Mouse (Mus musculus) limb, embryonic 13.5 days (tissue): ENCODE data around the gene Ttc23. TPM values are rescaled to one million over a fixed set of nuclear protein-coding genes. Genes with fewer than 3 reads are reported as not detected.

Source experiments
- ATAC-seq: fragments of 200-750 bp; cut with Nextera tagmentation; 2 replicates; pipeline ENCODE4 v1.8.0; 2017; ENCODE audit warnings: low read depth, moderate number of reproducible peaks, moderate TSS enrichment; ENCODE audit not compliant: low FRiP score
- H3K27ac ChIP-seq: fragments of 300-500 bp; sonication (generic); 2 replicates; pipeline ENCODE4 v1.5.1; 2015; ENCODE audit warnings: inconsistent platforms, mild to moderate bottlenecking, moderate library complexity
- H3K27me3 ChIP-seq: fragments of 300-500 bp; sonication (generic); 2 replicates; pipeline ENCODE4 v1.6.1; 2015; ENCODE audit warnings: mild to moderate bottlenecking, inconsistent platforms
- H3K36me3 ChIP-seq: fragments of 300-500 bp; sonication (generic); 2 replicates; pipeline ENCODE4 v1.6.1; 2015; ENCODE audit warnings: inconsistent platforms, mild to moderate bottlenecking, moderate library complexity
- H3K4me1 ChIP-seq: fragments of 300-500 bp; sonication (generic); 2 replicates; pipeline ENCODE4 v1.6.1; 2015; ENCODE audit warnings: inconsistent platforms
- H3K4me2 ChIP-seq: fragments of 300-500 bp; sonication (generic); replicated peaks from 2 replicates; pipeline ENCODE4 v1.6.1; 2015; ENCODE audit warnings: inconsistent platforms, mild to moderate bottlenecking, moderate library complexity
- H3K4me3 ChIP-seq: fragments of 300-500 bp; sonication (generic); 2 replicates; pipeline ENCODE4 v1.5.1; 2015; ENCODE audit warnings: moderate library complexity, mild to moderate bottlenecking, inconsistent platforms
- H3K9ac ChIP-seq: fragments of 300-500 bp; sonication (generic); 2 replicates; pipeline ENCODE4 v1.6.1; 2015; ENCODE audit warnings: mild to moderate bottlenecking, inconsistent platforms
- H3K9me3 ChIP-seq: fragments of 300-500 bp; sonication (generic); 2 replicates; pipeline ENCODE4 v1.6.1; 2016; ENCODE audit warnings: inconsistent platforms
- WGBS: fragments of 180-500 bp; shearing (Covaris S2); methylation state at CpG from one replicate; pipeline ENCODE4 v1.1.7; 2015; 5-methylcytosine and 5-hydroxymethylcytosine counted together
- polyA plus RNA-seq: library from polyadenylated mRNA; unstranded; fragments of >200 nt; fragmentation: Nextera tagmentation; extraction: Ambion mirVana; gene quantifications from 2 replicates; pipeline ENCODE4 v1.2.1, GENCODE M21; 2015

The Ttc23 gene
- polyA plus RNA-seq, 1 experiment from 2014 or later, result 58.1 TPM

- WGBS, result 2% methylated on average over 19 of the region's 19 CpGs
- H3K9ac ChIP-seq, result peak overlapping the region; percentile 68
- H3K27ac ChIP-seq, result no peak overlapping the region
- peaks cover 14% of the 10 kb centered on the region for H3K4me1 ChIP-seq
- H3K4me2 ChIP-seq, result peak overlapping the region; percentile 100
- ATAC-seq, result no peak
- H3K36me3 ChIP-seq, result no peaks in the 10 kb centered on the region
- peaks cover 44% of the 10 kb centered on the region for H3K27me3 ChIP-seq
- H3K9me3 ChIP-seq, result no peaks in the 10 kb centered on the region
- H3K4me3 ChIP-seq, result peak overlapping the region; percentile 60
Observed at GRCm38 (mm10) chr7:67758506-67758857, 111.3 kb downstream of the Ttc23 start.

GRCm38 (mm10) chr7:67758858-67759628 is 111.8 kb downstream of the Ttc23 start:
- peak; percentile 71 for ATAC-seq
- WGBS, result under 1% methylated on average over 92 of the region's 92 CpGs
- Histone ChIP-seq H3K9me3 (no peaks in the 10 kb centered on the region), H3K27me3 (peaks cover 44% of the 10 kb centered on the region), H3K27ac (no peak overlapping the region), H3K9ac (peak overlapping the region; percentile 68), H3K4me3 (peak overlapping the region; percentile 60), H3K4me1 (peaks cover 14% of the 10 kb centered on the region), H3K4me2 (peak overlapping the region; percentile 100), H3K36me3 (no peaks in the 10 kb centered on the region)

GRCm38 (mm10) chr7:67759629-67759995 is 112.4 kb downstream of the Ttc23 start, which contains the start of gene Synm:
TSS of gene Synm (minus strand) at chr7:67759742.
- peak; percentile 89 for ATAC-seq
- Histone ChIP-seq H3K27ac (no peak within 1 kb of the TSS), H3K4me2 (peak within 1 kb of the TSS; percentile 100), H3K9me3 (no peaks in the 10 kb centered on the region), H3K4me1 (peaks cover 12% of the 10 kb centered on the region), H3K36me3 (no peaks in the 10 kb centered on the region), H3K4me3 (peak within 1 kb of the TSS; percentile 60), H3K9ac (peak within 1 kb of the TSS; percentile 68), H3K27me3 (peaks cover 44% of the 10 kb centered on the region)
- WGBS, result under 1% methylated on average over 37 of the region's 37 CpGs

- Histone ChIP-seq H3K4me2 (no peak overlapping the region), H3K27ac (no peak overlapping the region), H3K4me3 (no peak overlapping the region), H3K4me1 (peaks cover 8% of the 10 kb centered on the region), H3K36me3 (no peaks in the 10 kb centered on the region), H3K9ac (no peak overlapping the region), H3K9me3 (no peaks in the 10 kb centered on the region), H3K27me3 (peaks cover 28% of the 10 kb centered on the region)
- 61% methylated on average over 3 of the region's 3 CpGs for WGBS
- ATAC-seq, result no peak
Observed at GRCm38 (mm10) chr7:67763625-67764024, 116.4 kb downstream of the Ttc23 start.

- 90% methylated on average over 3 of the region's 3 CpGs for whole genome bisulfite sequencing
- Histone ChIP-seq H3K4me2 (no peak overlapping the region), H3K4me1 (peaks cover 3% of the 10 kb centered on the region; the same call in 1 of the 2 replicates), H3K27me3 (0 out of 2 replicates have a peak, but pooled peaks cover 8% of the 10 kb centered on the region), H3K9me3 (no peaks in the 10 kb centered on the region), H3K4me3 (no peak overlapping the region), H3K36me3 (no peaks in the 10 kb centered on the region), H3K9ac (no peak overlapping the region), H3K27ac (no peak overlapping the region)
- no peak for ATAC-seq
Observed at GRCm38 (mm10) chr7:67768125-67768524, 120.9 kb downstream of the Ttc23 start.

- peaks cover 3% of the 10 kb centered on the region; the same call in 1 of the 2 replicates for H3K4me1 ChIP-seq
- no peak overlapping the region for H3K27ac ChIP-seq
- 0 out of 2 replicates have a peak, but pooled peaks cover 8% of the 10 kb centered on the region for H3K27me3 ChIP-seq
- no peak for ATAC-seq
- H3K9ac ChIP-seq, result no peak overlapping the region
- WGBS, result 89% methylated on average over 5 of the region's 5 CpGs
- no peak overlapping the region for H3K4me3 ChIP-seq
- no peaks in the 10 kb centered on the region for H3K36me3 ChIP-seq
- H3K4me2 ChIP-seq, result no peak overlapping the region
- no peaks in the 10 kb centered on the region for H3K9me3 ChIP-seq
Observed at GRCm38 (mm10) chr7:67769487-67769886, 122.3 kb downstream of the Ttc23 start.

GRCm38 (mm10) chr7:67772231-67772630 is 125.0 kb downstream of the Ttc23 start:
- H3K27me3 ChIP-seq, result no peaks in the 10 kb centered on the region
- no peak overlapping the region for H3K4me3 ChIP-seq
- H3K9me3 ChIP-seq, result no peaks in the 10 kb centered on the region
- H3K36me3 ChIP-seq, result no peaks in the 10 kb centered on the region
- WGBS, result 85% methylated on average over 9 of the region's 9 CpGs
- no peak overlapping the region for H3K9ac ChIP-seq
- H3K4me1 ChIP-seq, result peaks cover 3% of the 10 kb centered on the region; the same call in 1 of the 2 replicates
- ATAC-seq, result no peak
- no peak overlapping the region for H3K4me2 ChIP-seq
- no peak overlapping the region for H3K27ac ChIP-seq

- H3K4me2 ChIP-seq, result no peak overlapping the region
- no peaks in the 10 kb centered on the region for H3K9me3 ChIP-seq
- H3K27ac ChIP-seq, result no peak overlapping the region
- no peaks in the 10 kb centered on the region for H3K27me3 ChIP-seq
- no peak for ATAC-seq
- H3K4me1 ChIP-seq, result peaks cover 3% of the 10 kb centered on the region; the same call in 1 of the 2 replicates
- WGBS, result 73% methylated on average over 3 of the region's 3 CpGs
- H3K36me3 ChIP-seq, result no peaks in the 10 kb centered on the region
- H3K9ac ChIP-seq, result no peak overlapping the region
- no peak overlapping the region for H3K4me3 ChIP-seq
Observed at GRCm38 (mm10) chr7:67775623-67776022, 128.4 kb downstream of the Ttc23 start.

- H3K9ac ChIP-seq, result no peak overlapping the region
- H3K36me3 ChIP-seq, result no peaks in the 10 kb centered on the region
- no peaks in the 10 kb centered on the region for H3K27me3 ChIP-seq
- H3K27ac ChIP-seq, result no peak overlapping the region
- 62% methylated on average over 12 of the region's 12 CpGs for WGBS
- ATAC-seq, result no peak
- H3K9me3 ChIP-seq, result no peaks in the 10 kb centered on the region
- H3K4me3 ChIP-seq, result no peak overlapping the region
- H3K4me1 ChIP-seq, result no peaks in the 10 kb centered on the region
- H3K4me2 ChIP-seq, result no peak overlapping the region
Observed at GRCm38 (mm10) chr7:67776636-67777305, 129.6 kb downstream of the Ttc23 start.

GRCm38 (mm10) chr7:67787861-67788260 is 140.7 kb downstream of the Ttc23 start:
- WGBS, result 48% methylated on average over 2 of the region's 2 CpGs
- no peak for ATAC-seq
- Histone ChIP-seq H3K4me1 (peaks cover 19% of the 10 kb centered on the region), H3K4me2 (no peak overlapping the region), H3K27me3 (no peaks in the 10 kb centered on the region), H3K4me3 (no peak overlapping the region), H3K9me3 (no peaks in the 10 kb centered on the region), H3K27ac (no peak overlapping the region), H3K9ac (no peak overlapping the region), H3K36me3 (no peaks in the 10 kb centered on the region)

GRCm38 (mm10) chr7:67788713-67789112 is 141.5 kb downstream of the Ttc23 start:
- no peaks in the 10 kb centered on the region for H3K27me3 ChIP-seq
- no peaks in the 10 kb centered on the region for H3K36me3 ChIP-seq
- WGBS, result 9% methylated on average over 10 of the region's 10 CpGs
- no peaks in the 10 kb centered on the region for H3K9me3 ChIP-seq
- H3K4me1 ChIP-seq, result peaks cover 25% of the 10 kb centered on the region
- 0 out of 2 replicates have a peak overlapping the region, but pooled peaks have one; percentile 8 for H3K9ac ChIP-seq
- peak overlapping the region; percentile 46 for H3K4me2 ChIP-seq
- peak overlapping the region; percentile 28; the same call in 1 of the 2 replicates for H3K27ac ChIP-seq
- peak; percentile 81; the same call in 1 of the 2 replicates for ATAC-seq
- peak overlapping the region; percentile 15; the same call in 1 of the 2 replicates for H3K4me3 ChIP-seq

- Histone ChIP-seq H3K4me1 (peaks cover 25% of the 10 kb centered on the region), H3K4me2 (no peak overlapping the region), H3K27me3 (no peaks in the 10 kb centered on the region), H3K4me3 (no peak overlapping the region), H3K36me3 (no peaks in the 10 kb centered on the region), H3K27ac (no peak overlapping the region), H3K9ac (no peak overlapping the region), H3K9me3 (no peaks in the 10 kb centered on the region)
- no peak for ATAC-seq
- 58% methylated on average over 7 of the region's 7 CpGs for WGBS
Observed at GRCm38 (mm10) chr7:67791256-67791655, 144.0 kb downstream of the Ttc23 start.
